Mouse (Mus musculus) hindbrain, postnatal 0 days (tissue): ENCODE measurements at regions not wholly inside any gene's neighbourhood (a gene's known extent, or its start where the extent isn't known, plus 50 kb on each side); places are given as distances from the start of the nearest gene placed in this dataset.

ENCODE experiments used
- ATAC-seq: fragments of 200-750 bp; cut with Nextera tagmentation; 2 replicates; pipeline ENCODE4 v1.8.0; 2017; ENCODE audit warnings: mild to moderate bottlenecking, moderate TSS enrichment, moderate library complexity
- DNase-seq: peaks from one replicate; pipeline ENCODE4 v3.0.0-alpha.2; 2015; ENCODE audit warnings: low spot score
- H3K27ac ChIP-seq: fragments of 300-500 bp; sonication (generic); 2 replicates; pipeline ENCODE4 v1.5.1; 2014; ENCODE audit warnings: mild to moderate bottlenecking
- H3K27me3 ChIP-seq: fragments of 300-500 bp; sonication (generic); 2 replicates; pipeline ENCODE4 v1.6.1; 2014; ENCODE audit warnings: low read length, mixed read lengths; ENCODE audit not compliant: insufficient read depth
- H3K36me3 ChIP-seq: fragments of 300-500 bp; sonication (generic); 2 replicates; pipeline ENCODE4 v1.6.1; 2014; ENCODE audit warnings: low read length, mixed read lengths; ENCODE audit not compliant: insufficient read depth
- H3K4me1 ChIP-seq: fragments of 300-500 bp; sonication (generic); 2 replicates; pipeline ENCODE4 v1.6.1; 2014; ENCODE audit warnings: antibody characterized with exemption, low read length, mixed read lengths; ENCODE audit not compliant: insufficient read depth
- H3K4me2 ChIP-seq: fragments of 300-500 bp; sonication (generic); 2 replicates; pipeline ENCODE4 v1.6.1; 2014; ENCODE audit warnings: low read depth, mild to moderate bottlenecking, low read length, moderate library complexity, mixed read lengths
- H3K4me3 ChIP-seq: fragments of 300-500 bp; sonication (generic); 2 replicates; pipeline ENCODE4 v1.5.1; 2014; ENCODE audit warnings: low read length
- H3K9ac ChIP-seq: fragments of 300-500 bp; sonication (generic); replicated peaks from 2 replicates; pipeline ENCODE4 v1.6.1; 2014; ENCODE audit warnings: mild to moderate bottlenecking, low read length, moderate library complexity, mixed read lengths
- H3K9me3 ChIP-seq: fragments of 300-500 bp; sonication (generic); 2 replicates; pipeline ENCODE4 v1.6.1; 2016; ENCODE audit warnings: low read length, mixed read lengths
- CTCF ChIP-seq: IDR thresholded peaks from 2 replicates; pipeline ENCODE4 v1.5.1; 2016; ENCODE audit warnings: antibody characterized with exemption, control low read depth, low read depth
- WGBS: fragments of 180-500 bp; shearing (Covaris S2); extraction: QIAGEN DNeasy Blood & Tissue Kit; methylation state at CpG from one replicate; pipeline ENCODE4 v1.1.7; 2014; 5-methylcytosine and 5-hydroxymethylcytosine counted together

- Histone ChIP-seq H3K36me3 (no peaks in the 10 kb centered on the region), H3K9ac (no peak overlapping the region), H3K4me2 (no peak overlapping the region), H3K27me3 (no peaks in the 10 kb centered on the region), H3K4me1 (no peaks in the 10 kb centered on the region), H3K9me3 (no peaks in the 10 kb centered on the region), H3K4me3 (no peak overlapping the region), H3K27ac (no peak overlapping the region)
- WGBS = 77% methylated on average over 9 of the region's 9 CpGs
- DNase-seq (no peak), ATAC-seq (no peak)
- no peak for TF ChIP-seq CTCF
Observed at GRCm38 (mm10) chr3:37788366-37788765, 64.1 kb upstream of the Gm5148 start.

GRCm38 (mm10) chr3:37786792-37787191, 62.5 kb upstream of the Gm5148 start:
- H3K9ac ChIP-seq = no peak overlapping the region
- no peak for DNase-seq
- WGBS = 80% methylated on average over 3 of the region's 3 CpGs

GRCm38 (mm10) chr3:37781086-37781485, 56.8 kb upstream of the Gm5148 start:
- no peak overlapping the region for H3K27ac ChIP-seq
- no peaks in the 10 kb centered on the region for H3K27me3 ChIP-seq
- 79% methylated on average over 2 of the region's 2 CpGs for WGBS
- DNase-seq (no peak), ATAC-seq (no peak)
- H3K4me2 ChIP-seq = no peak overlapping the region
- no peak for TF ChIP-seq CTCF
- H3K9me3 ChIP-seq = no peaks in the 10 kb centered on the region
- no peak overlapping the region for H3K9ac ChIP-seq
- H3K4me1 ChIP-seq = no peaks in the 10 kb centered on the region
- no peak overlapping the region for H3K4me3 ChIP-seq
- no peaks in the 10 kb centered on the region for H3K36me3 ChIP-seq

More at GRCm38 (mm10) chr3:37786792-37787191, 62.5 kb upstream of the Gm5148 start:
- Histone ChIP-seq H3K27me3 (no peaks in the 10 kb centered on the region), H3K4me2 (no peak overlapping the region), H3K4me3 (no peak overlapping the region), H3K9me3 (no peaks in the 10 kb centered on the region), H3K4me1 (no peaks in the 10 kb centered on the region), H3K36me3 (no peaks in the 10 kb centered on the region), H3K27ac (no peak overlapping the region)
- no peak for TF ChIP-seq CTCF
- ATAC-seq = no peak

GRCm38 (mm10) chr3:37779867-37780475, 55.7 kb upstream of the Gm5148 start:
- Histone ChIP-seq H3K27me3 (no peaks in the 10 kb centered on the region), H3K36me3 (no peaks in the 10 kb centered on the region), H3K27ac (no peak overlapping the region), H3K4me3 (no peak overlapping the region), H3K4me1 (no peaks in the 10 kb centered on the region), H3K4me2 (no peak overlapping the region), H3K9me3 (no peaks in the 10 kb centered on the region), H3K9ac (no peak overlapping the region)
- ATAC-seq (no peak), DNase-seq (no peak)
- WGBS = 32% methylated on average over 11 of the region's 11 CpGs
- TF ChIP-seq CTCF = no peak

- no peak for ATAC-seq
Observed at GRCm38 (mm10) chr3:37778386-37778785, 54.1 kb upstream of the Gm5148 start.

GRCm38 (mm10) chr3:37776224-37776623, 51.9 kb upstream of the Gm5148 start:
- DNase-seq = no peak

More at GRCm38 (mm10) chr3:37778386-37778785, 54.1 kb upstream of the Gm5148 start:
- H3K9me3 ChIP-seq = no peaks in the 10 kb centered on the region
- H3K36me3 ChIP-seq = no peaks in the 10 kb centered on the region
- no peak for TF ChIP-seq CTCF
- no peak for DNase-seq
- H3K27me3 ChIP-seq = no peaks in the 10 kb centered on the region
- no peaks in the 10 kb centered on the region for H3K4me1 ChIP-seq
- no peak overlapping the region for H3K27ac ChIP-seq
- H3K9ac ChIP-seq = no peak overlapping the region
- no peak overlapping the region for H3K4me2 ChIP-seq
- H3K4me3 ChIP-seq = no peak overlapping the region
- 94% methylated on average over 7 of the region's 7 CpGs for WGBS

More at GRCm38 (mm10) chr3:37776224-37776623, 51.9 kb upstream of the Gm5148 start:
- H3K9ac ChIP-seq = no peak overlapping the region
- no peak overlapping the region for H3K4me2 ChIP-seq
- no peaks in the 10 kb centered on the region for H3K9me3 ChIP-seq
- no peak for TF ChIP-seq CTCF
- no peaks in the 10 kb centered on the region for H3K27me3 ChIP-seq
- H3K4me3 ChIP-seq = no peak overlapping the region
- H3K36me3 ChIP-seq = no peaks in the 10 kb centered on the region
- no peak overlapping the region for H3K27ac ChIP-seq
- no peaks in the 10 kb centered on the region for H3K4me1 ChIP-seq
- 26% methylated on average over 4 of the region's 4 CpGs for WGBS
- ATAC-seq = no peak
